Mouse (Mus musculus): ENCODE measurements around the gene Foxn3.

Gene Foxn3

DNA sequence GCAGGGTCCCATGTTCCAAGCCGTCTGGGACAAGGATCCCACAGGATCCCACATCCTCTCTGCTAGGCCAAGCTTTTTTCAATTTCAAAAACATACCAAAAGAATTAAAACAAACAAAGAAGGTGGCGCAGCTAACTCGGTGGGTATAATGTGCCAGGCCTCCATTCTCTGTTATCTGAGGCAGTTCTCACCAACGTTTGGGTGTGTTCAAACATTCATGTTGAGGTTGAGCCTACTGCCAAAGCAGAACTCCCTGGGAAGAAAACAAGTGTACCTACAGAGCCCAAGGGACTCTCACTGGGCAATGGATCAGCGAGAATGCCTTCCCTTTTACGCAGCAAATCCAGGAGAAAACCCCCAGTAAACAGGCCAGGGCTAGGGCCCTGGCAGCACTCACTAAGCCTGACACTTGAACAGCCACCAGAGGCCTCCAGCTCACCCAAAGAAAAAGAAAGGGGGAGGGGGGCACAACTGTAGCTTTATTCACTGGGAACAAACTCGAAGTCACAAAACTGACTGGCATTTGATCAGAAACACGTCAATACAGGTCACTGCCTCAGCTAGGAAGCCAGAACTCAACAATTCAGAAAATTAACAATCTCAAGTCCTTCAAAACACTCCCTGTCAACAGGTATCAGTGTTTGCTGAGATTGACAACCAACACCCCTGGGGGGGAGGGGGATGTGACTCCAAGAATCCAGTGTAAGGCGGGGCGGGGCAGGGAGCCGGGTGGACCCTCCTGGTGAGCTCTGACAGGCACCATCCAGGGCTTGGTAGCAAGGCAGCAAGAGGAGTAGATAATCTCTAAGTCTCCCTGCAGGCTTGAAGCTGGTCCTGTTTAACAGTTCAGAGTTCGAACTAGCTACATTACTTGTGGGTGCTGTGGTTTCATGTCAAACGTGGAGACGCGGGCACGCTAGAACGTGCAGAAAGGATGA is 177.2 kb downstream of the Foxn3 start:
- no peak for DNase-seq (ENCODE audit: low read depth, low spot score)

DNA sequence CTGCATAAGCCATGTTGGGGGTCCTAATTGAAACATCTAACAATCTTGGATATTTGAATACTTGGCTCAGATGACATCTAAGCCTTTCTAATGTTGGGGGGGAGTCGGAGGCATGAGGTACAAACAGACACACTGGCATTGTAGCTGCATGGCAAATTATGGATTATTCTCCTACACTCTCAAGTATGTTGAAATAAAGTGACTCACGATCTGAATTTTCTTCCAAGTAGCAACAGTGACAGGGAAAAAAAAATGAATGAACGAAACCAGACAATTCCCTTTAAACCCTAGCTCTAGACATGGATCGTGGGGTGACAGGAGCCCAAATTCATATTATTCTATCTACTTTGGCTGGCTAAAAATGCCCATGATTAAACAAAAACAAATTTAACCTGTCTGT is 178.3 kb downstream of the Foxn3 start:
- DNase-seq (ENCODE audit: low read depth, low spot score) = no peak

DNA sequence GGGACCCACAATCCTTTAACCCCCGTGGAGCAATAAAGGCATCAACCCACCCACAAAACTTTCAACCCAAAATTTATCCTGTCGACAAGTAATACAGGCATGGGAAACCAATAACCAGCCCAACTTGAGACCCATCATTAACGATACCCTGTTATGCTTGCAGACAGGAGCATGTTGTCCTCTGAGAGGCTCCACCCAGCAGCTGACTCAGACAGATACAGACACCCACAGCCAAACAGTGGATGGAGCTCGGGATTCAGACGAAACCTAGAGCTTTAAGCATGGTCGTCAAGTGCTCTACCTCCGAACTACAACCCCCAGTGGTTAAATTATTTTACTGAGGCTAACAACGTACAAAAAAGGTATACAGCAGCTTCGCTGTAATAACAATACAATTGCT is 182.1 kb downstream of the Foxn3 start:
- DNase-seq (ENCODE audit: low read depth, low spot score) = no peak

DNA sequence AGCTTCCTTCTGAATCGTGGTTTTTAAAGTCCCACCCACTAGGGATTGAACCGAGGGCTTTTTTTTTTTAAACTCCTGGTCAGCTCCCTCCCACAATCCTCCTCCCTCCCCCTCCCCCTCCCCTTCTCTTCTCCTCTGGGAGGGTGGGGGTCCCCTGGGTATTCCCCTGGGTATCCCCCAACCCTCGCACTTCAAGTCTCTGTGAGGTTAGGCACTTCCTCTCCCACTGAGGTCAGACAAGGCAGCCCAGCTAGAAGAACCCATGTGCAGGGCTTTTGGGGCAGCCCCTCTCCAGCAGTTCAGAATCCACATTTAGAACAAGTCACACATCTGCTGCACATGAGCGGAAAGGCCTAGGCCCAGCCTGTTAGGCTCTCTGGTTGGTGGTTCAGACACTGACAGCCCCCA is 182.5 kb downstream of the Foxn3 start:
- no peak for DNase-seq (ENCODE audit: low read depth, low spot score)

DNA sequence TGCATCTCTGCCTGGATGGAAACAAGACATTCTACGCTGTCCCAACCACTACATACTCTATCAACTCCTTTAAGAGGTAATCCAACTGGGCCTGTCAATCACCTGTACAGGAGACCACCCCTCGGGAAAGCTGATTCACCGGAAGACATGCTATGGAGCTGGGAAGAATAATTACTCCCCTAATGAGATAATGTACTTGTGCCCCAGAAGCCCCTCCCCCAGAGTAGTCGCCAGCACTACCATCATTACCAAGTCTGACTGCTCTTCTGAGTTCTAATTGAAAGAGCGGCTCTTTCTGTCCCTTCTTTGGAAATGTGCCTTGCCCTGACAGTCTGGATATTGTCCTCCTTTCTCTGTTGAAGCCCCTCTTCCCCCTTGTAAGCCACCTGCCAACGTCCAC is 183.3 kb downstream of the Foxn3 start:
- no peak for DNase-seq (ENCODE audit: low read depth, low spot score)

DNA sequence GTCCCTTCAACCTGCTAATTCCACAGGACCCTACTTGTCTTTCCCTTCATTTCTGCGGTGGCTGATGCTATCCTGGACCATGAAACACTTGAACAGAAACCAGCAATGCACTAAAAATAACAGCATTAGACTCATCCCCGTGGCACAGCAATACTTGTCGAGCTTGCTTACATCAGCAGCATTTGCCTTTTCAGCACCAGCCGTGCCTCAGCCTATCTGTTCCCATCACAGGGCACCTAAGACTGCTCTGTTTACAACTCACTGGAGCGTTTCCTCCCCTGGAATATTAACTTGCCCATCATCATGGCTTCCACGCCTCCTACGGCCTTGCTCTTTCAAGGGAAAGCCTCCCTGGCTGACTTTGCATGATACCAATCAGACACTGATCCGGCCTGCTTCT is 185.1 kb downstream of the Foxn3 start:
- no peak for DNase-seq (ENCODE audit: low read depth, low spot score)

DNA sequence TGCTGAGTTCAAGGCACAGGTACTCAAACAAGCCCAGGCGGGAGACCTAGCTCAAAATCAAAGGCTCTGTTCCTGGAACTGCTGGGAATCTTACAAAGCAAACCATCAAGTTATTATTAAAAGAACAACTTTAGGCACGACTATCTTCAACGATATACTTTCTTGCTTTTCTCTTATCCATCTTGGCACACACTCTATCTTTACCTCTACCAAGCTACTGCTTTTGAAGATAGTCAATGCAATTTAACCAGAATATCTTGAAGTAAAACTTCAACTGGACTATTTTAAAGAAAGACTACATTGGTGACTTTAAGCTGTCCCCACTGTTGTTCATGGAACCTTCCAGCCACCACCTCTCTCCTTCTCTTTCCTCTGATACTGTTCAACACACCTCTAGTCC is 185.7 kb downstream of the Foxn3 start:
- no peak for DNase-seq (ENCODE audit: low read depth, low spot score)

DNA sequence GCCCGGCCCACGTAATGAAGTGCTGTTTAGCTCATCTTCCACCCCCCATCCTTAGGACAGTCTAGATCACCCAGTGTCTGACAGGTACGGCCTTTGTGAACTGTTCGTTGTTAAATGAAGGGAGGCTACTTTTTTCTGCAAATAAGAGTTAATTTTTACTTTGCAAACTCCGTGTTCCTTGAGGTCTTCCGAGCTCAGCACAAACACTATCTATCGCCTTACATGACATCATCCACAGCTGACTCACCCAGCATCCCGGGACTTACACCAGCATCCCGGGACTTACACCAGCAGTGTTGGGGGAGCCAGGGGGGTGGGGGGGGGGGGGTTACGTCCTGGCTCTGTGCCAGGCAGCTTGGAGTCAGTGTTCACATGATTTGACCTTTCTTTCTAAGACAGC is 186.3 kb downstream of the Foxn3 start:
- no peak for DNase-seq (ENCODE audit: low read depth, low spot score)

DNA sequence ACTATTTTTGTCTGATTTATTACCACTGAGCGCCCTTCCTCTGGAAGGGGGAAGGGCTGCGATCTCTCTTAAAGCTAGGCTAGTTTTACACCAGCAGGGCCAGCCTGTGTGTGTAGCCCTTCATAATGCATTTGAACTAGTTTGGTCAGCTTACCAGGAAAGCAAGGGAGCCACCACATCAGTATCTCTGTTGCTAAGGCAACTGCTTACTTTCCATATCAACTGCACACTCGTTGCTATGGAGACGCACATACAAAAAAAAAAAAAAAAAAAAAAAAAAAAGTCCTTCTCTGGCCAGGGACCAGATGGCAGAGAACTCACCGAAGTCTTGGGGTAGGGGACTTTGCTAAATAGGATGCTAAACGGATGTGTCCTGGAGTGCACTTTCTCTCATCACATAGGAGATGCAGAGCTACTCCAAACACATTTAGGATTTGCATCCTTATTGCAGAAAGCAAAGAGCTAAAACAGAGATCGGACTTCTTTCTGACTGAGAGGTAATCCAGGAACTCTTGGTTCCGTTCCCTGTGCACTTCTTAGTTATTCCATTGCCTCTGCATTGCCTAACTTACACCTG is 187.4 kb downstream of the Foxn3 start:
- DNase-seq (ENCODE audit: low read depth, low spot score) = no peak

DNA sequence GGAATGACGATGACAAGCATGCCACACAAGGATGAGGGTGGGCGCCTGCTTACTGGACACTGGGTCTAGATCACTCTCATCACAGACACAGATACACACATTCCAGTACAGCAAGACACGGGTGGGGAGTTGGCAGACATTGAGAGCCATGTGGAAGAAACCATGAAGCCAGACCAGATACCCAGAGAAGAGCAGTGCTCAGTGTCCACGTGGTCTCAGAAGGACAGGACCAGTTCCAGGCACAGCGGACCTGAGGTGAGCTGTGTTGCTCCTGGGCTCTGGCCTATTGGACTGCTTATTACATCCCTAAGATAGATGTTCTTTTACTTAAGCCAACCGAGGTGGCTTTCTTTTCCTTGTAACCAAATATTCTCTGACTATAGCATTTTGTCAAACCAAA is 188.0 kb downstream of the Foxn3 start:
- DNase-seq (ENCODE audit: low read depth, low spot score) = no peak

DNA sequence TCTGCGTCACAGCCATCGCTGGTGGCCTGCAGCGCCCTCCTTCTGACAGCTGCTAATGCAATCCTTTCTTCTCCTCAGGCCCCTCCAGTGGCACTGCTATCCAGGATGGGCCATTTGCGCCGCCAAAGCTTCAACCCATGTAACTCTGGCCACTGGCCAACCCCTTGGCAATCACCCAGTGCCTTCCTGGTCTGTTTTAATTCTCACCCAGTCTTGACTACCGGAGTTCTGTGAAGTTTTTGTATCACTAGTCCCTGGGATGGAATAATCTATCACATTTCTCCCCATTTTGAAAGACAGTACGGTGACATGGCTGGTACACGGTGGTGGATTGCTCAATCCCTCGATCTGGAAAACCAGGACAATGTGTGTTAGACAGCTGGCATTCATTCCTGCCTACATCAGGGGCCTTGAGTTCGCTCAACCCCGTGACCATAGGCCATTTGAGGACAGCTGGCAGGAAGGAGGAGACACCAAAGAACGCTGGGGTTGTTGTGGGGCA is 189.2 kb downstream of the Foxn3 start:
- no peak for DNase-seq (ENCODE audit: low read depth, low spot score)

DNA sequence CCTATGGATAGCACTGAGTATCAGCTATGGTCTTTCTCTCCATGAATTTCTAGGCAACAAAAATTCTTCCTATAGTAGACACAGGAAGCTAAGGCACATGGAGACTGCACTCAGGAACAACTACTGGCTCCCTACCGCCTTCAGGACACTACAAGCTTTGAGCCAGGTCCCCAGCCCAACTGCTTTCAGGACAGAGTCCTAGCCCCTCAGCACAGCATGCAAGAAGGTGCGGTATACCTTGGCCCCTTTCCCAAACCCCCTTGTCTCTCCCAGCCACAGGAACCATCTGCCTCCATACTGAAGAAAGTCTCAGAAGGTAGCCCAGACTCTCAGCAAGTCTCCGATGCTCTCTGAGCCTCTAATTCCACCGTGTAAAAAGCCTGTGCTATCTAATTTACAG is 189.8 kb downstream of the Foxn3 start:
- no peak for DNase-seq (ENCODE audit: low read depth, low spot score)

DNA sequence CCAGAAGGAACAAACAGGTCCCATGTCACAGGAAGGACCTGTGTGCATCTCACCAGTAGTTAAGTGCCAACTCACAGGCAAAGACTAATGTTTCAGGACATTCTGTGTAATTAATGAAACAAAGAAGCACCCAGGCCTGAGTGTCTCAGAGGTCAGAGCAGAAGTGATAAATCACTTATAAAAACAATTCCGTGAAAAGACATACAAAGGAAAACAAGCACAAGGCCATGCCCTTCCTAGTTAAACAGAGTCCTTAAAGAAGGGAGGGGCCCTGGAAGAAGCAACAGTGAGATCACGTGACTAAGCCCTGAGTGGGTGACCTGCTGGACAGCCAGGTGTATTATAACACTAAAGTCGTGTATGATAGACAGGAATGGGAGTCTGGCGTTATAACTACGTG is 191.9 kb downstream of the Foxn3 start:
- DNase-seq (ENCODE audit: low read depth, low spot score) = no peak

DNA sequence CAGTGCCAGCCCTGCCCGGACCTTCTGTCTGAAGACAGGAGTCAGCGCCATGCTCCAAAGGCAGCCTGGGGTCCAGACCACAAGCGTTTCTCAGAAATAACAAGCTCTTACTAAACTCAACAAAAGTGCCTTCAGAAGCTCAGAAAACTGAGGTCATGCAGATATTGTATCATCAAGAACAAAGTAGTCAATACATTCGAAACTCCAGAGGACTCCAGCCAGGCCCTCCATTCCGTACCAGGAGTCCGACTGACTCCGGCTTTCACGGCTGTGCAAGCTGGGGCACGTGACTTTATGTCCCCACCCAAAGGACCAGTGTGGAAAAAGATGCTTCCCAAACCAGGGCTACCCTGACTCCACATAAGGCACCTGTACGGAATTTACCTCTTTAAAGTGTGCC is 195.1 kb downstream of the Foxn3 start:
- no peak for DNase-seq (ENCODE audit: low read depth, low spot score)

DNA sequence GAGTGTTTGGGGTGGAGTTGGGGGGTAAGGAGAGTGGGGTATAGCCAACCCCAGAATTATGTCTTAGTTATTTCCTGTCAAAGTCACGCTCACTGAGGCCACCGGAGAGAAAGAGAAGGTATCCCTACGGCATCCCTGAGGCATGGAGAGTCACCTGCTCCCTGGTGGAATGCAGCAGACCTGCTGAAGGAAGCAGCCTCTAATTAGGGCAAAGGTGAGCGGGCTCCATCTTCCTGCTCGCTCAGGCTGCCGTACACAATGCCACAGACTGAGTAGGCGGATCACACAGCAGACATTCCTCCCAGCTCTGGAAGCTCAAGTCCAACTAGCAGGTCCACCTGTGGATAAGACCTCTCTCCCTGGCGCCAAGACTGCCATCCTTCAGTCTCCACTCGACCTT is 197.4 kb downstream of the Foxn3 start:
- no peak for DNase-seq (ENCODE audit: low read depth, low spot score)

DNA sequence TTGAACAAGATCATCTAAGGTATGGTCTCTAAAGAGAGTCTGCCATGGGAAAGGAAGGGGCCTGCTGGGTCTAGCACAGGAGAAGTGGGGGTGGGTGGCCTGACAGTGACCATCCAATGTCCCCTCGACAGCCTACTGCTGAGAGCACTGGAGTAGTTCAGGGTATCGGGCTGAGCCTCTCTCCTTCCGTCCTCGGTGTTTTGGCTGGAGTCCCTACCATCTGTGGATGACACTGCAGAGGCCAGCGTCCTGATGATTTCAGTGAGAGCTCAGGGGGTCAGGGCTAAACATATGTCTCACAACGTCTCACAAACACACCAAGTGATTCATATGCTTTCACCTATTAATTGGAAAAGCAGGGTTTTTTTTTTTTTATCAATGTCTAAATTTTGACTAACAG is 199.2 kb downstream of the Foxn3 start:
- no peak for DNase-seq (ENCODE audit: low read depth, low spot score)

DNA sequence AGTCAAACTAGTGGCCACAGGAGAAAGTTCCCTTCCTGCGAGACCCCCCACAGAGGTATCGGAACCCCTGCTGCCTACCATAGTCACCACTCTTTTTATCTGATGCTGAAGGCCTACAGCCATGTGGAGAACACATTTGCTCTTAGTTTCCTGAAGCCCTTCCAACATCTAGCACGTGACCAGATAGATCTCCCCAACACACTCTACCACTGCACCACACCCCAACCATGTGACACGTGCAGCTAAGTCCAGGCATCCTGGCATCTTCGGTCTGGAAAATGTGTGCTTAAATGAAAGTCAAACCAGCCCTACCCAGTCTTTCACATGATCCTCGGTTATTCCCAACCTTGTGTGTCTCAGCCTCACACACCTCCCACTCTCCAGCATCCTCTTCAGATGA is 200.4 kb downstream of the Foxn3 start:
- DNase-seq (ENCODE audit: low read depth, low spot score) = no peak

DNA sequence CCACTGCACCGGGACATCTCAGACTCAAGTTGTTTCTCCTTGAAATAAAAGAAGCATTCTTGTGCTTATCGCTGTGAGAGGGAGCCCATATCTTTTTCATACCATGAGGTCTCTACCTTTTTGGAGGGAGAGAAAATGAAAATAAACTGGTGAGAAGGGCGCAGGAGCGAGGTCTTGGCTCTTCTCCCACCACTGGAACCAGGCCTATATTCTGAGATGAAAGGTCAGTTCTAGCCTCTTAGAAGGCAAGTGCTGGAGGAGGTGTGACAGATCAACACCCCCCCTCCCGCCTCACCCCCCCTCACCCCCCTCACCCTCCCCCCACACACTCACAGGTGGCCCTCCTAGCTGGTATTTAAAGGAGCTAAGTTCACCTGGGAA is 201.6 kb downstream of the Foxn3 start:
- no peak for DNase-seq (ENCODE audit: low read depth, low spot score)

DNA sequence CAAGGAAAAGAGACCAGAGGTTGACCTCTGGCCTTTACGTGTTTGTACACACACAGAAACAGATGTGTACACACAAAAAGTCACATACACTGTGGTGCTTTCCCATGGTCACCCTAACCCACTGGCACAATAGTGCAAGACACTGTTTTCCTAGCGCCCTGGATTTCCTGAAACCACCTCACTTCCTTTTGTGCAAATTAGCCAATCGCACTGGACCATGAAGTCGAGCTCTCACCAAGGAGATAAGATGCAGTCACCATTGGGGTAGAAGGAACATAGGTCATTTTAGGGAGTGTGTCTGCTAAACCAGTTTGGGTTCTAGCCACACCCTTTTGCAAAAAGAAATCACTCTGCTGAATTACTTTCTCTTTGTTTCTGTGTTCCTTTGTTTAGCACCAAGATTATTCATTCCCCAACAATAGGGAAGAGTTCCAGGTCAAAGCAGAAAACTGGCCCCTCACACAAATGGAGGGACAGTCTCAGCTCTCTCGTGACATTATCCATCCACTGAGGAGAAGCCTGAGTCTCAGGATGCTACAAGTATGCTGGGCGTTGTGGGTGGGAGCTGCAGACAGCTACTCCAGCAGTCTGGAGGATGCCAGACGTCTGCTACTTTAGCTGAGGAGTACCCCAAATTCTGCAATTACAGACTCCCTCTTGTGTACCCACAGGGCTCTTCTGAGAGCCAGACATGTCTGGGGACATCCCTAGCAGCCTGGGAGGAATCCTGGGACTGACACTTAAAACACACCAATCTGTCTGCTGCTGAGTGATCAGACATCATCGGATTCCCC is 202.2 kb downstream of the Foxn3 start:
- DNase-seq (ENCODE audit: low read depth, low spot score) = no peak

DNA sequence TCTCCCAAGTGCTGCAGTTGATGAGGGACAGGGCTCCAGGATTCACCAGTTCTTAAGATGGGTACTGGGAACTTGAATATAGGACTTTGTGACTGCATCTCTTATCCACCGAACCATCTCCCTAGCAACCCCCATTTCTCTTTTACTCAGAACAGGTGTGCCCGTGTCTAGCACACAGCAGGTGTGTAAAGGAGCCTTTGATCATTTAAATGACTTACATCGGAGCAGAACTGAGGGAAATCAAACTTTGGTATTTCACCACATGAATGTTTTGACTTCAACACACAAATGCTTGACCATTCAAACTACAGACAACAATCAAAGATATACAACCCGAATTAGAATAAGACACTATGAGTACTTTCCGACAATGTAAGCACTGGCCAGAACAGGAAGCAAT is 204.7 kb downstream of the Foxn3 start:
- no peak for DNase-seq (ENCODE audit: low read depth, low spot score)

DNA sequence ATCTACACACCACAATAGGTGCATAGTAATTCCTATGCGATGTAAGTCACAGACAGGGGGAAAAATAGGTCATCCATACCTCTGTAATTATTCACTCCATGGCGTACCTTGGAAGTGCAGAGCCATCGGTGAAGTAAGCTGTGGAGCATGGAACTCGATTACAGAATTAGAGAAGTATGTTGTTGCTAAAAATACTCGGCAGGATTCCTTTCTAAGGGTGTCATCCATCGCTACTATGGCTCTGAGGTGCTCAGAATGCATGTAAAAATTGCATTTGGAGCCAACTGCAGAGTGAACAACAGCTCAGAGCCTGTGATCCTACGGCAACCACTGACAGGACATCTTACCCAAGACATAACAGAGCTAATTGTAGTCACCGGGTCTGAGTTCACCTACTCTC is 206.7 kb downstream of the Foxn3 start:
- DNase-seq (ENCODE audit: low read depth, low spot score) = no peak

DNA sequence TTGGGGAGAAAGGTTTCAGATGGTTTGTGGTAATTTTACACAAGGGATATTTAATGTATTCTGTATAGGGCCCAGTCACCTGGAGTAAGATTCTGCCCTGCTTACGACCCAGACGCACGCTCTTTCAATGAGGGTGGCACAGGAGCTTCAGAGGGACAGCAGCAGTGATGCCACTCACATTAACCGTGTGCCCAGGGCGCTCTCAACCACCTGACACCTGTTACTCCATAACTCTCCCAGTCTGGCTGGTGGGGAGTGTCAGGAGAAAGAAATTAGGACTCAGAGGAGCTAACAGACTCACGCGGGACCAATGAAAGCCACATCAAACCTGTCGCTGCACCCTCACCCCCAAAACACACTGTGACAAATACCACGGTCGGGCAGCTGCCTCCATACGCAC is 209.7 kb downstream of the Foxn3 start:
- DNase-seq (ENCODE audit: low read depth, low spot score) = no peak

DNA sequence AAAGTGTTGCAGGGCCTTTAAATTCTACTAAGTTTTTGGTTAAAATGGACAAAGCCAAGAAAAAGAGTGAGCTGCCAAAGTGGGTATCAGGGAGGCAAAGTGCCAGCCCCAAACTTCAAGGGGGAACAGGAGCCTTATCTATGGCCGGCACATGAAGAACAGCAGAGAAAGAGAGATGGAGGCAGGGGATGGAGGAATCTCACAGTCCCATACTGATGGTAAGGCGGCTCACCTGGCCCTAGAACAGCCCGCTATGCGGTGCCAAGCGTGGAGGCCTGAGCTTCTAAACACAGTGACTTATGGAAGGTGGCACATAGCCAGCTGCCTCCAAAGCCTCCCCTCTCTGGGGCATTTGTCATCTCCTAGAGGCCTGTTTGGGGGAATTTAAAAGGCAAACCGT is 210.8 kb downstream of the Foxn3 start:
- no peak for DNase-seq (ENCODE audit: low read depth, low spot score)

Measured in retina, postnatal 7 days (tissue).